Mouse (Mus musculus): ENCODE results near the gene Scaf1. TPM values are rescaled to one million over a fixed set of nuclear protein-coding genes. Genes with fewer than 3 reads are reported as not detected.
"Not testable (repeated sequence)": the region's sequence is repeated elsewhere in the genome, so short reads cannot be mapped to it uniquely, and the experiment has no call there.

Gene Scaf1
- total RNA-seq, 1 experiment from 2014 or later = 17.0 TPM

DNA sequence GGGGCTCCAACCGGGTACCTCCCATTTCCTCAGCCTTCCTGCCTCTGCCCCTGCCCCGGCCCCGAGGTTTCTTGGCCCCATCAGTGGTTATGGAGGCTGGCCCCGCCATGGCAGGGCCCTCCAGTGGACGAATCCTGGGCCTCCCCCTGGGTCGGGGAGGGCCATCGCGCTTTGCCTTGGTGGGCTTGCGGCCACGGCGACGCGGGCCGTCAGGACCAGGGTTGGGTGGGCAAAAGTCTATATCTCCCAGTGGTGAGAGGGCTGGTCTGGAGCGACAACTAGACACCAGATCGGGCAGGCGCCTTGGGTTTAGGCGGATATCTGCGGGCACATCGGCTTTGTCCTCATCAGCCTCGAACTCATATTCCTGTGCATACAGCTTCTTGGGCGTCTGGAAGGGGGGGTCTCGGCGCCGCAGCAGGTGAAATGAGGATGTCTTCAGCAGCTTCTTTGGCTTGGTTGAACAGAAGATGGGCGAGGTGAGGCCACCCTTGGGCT, 30.7 kb upstream of the Scaf1 start:
- no peak for ATAC-seq (replicated peaks; ENCODE audit: low read depth, poor library complexity, severe bottlenecking)

DNA sequence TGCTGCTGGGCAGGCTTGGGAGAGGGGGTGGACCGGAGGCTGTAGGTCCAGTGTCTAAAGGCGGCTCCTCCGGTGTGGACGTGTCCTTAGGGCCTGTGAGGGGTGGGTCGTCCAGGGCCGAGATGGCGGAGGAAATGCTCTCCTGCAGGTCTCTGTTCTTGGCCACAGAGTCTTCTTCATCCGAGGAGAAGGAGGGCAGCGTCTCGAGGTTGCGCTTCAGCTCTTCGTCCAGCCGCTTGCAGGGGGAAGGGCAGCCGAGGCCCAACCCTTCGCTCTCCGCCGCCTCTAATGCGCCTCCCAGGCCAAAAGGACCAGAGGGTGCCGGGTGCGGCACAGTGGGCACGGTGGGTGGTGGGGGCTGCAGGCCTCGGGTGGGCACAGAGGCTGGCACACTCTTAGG, 29.6 kb upstream of the Scaf1 start:
- no peak for ATAC-seq (replicated peaks; ENCODE audit: low read depth, poor library complexity, severe bottlenecking)

DNA sequence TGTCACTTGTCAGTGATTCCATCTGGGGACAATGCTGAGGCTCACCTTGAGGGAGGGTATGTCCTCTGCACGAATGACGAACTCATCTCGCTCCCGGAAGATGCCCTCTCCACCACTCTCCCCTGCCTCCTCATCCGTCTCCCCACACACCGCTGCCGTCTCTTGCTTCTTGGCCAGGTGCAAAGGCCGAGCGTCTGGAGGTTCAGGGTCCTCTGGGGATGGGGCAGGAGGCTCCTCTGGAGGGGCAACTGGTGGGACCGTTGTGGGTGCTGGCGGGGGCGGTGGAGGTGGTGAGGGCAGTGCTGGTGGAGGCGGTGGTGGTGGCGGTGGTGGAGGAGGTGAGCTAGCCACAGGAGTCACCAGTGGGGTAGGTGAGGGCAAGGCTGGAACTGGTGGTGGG, 27.1 kb upstream of the Scaf1 start:
- no peak for ATAC-seq (replicated peaks; ENCODE audit: low read depth, poor library complexity, severe bottlenecking)

DNA sequence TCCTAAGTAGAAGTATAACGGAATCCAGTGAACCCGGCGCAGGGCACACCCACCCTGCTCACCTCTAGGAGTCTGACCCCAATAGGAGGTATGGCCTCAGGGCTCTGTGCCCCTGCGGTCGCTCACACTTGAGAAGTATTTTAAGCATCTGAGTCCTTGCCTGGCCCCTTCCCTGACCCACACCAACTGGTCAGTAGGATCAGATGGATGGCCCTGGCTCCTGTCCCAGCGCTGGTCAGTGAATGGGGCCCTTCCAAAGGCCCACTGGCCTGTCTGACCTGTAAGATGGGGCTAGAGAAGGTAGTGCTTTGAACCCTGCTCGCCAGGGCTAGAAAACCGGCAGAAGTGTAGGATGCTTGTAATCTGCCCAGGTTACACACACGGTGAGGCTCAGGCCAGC, 24.7 kb upstream of the Scaf1 start:
- no peak for ATAC-seq (replicated peaks; ENCODE audit: low read depth, poor library complexity, severe bottlenecking)

DNA sequence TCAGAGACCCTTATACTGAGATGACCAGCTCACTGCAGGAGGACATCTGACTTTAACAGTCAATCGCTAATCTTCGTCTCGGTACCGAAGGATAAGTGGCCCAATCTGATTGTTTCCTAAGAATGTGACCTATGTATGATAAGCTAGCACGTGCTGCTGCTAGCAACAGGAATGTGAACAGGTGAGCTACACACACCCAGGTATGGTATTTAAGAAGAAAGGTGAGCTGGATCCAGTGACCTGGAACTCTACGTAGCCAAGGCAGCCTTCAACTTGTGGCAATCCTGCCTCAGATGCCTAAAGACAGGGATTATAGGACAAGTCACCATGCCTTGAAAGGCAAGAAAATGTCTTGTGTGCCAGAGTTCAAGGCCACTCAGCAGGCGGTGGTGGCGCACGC, 22.2 kb upstream of the Scaf1 start:
- ATAC-seq (replicated peaks; ENCODE audit: low read depth, poor library complexity, severe bottlenecking) = no peak

DNA sequence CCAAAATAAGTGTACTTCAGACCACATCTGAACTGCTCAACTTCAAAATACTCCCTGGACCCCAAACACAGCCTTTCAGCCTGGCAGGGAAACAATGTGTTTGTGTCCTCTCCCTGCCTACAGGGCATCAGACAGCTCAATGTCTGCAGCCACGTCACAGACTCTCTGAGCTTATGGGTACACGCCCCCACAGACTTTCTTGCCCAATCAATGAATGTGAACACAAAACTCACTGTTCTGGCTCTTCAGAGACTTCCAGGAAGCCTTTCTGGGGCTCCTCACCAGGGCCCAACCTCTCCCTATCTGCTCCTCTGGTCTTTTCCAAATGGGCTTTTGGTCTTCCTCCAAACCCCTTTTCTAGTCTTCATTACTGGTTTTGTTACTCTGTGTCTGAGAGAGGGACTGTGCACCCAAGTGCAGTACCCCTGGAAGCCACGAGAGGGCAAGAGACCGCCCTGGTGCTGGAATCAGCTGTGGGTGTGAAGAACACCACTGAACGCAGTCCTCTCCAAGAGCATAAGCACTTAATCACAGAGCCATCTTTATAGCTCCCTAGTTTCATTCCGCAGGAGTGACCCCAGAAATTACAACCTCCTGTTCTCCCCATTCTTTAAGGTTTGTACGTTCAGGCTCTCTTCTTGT, 21.7 kb upstream of the Scaf1 start:
- peak; percentile 88 for ATAC-seq (replicated peaks; ENCODE audit: low read depth, poor library complexity, severe bottlenecking)

DNA sequence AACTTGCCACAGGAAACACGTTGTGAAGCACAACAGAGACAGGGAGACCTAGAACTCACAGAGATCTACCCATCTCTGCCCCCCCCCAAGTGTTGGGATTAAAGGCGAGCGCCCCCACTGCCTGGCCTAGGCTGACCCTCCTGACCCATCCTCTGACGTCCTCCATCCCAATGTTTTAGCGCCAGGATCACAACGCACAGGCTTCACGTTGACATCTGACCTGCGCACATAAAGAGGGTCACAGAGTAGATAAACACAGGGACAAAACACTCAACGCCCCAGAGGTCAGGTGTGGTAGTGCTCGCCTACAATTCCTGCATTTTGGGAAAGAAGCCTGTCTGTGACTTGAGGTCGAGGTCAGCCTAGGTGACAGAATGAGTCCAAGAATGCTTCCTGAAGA, 20.5 kb upstream of the Scaf1 start:
- no peak for ATAC-seq (replicated peaks; ENCODE audit: low read depth, poor library complexity, severe bottlenecking)

GRCm38 (mm10) chr7:45035631-45036030, 19.5 kb upstream of the Scaf1 start:
- no peak for ATAC-seq (replicated peaks; ENCODE audit: low read depth, poor library complexity, severe bottlenecking)

DNA sequence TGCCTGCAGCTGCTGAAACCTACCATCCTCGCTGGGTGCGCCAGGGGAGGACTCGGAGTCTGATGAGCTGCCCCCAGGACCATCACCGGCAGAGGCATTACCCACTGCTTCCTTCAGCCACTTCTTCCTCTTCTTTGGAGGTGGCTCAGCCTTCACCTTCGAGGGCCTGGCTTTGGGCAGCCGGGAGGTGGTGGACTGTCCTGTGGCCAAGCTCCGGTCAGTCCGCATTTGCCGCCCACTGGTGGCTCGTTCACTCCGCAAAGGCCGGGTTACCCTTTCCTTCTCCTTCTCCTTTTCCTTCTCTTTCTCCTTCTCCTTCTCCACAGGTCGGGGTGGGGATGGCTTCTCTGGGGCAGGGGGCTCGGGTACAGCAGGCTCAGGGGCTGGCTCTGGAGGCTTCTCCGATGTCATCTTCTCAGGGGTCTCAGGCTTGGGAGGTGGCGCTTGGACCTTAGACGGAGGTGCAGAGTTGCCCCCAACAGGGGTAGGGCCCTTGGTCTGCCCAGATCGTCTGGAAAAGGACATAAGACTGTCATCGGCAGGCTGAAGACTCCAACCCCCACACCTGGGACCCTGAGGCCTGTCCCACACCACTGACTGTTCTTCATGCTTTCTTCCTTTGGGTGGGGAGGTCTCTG, 17.7 kb upstream of the Scaf1 start:
- no peak for ATAC-seq (replicated peaks; ENCODE audit: low read depth, poor library complexity, severe bottlenecking)

GRCm38 (mm10) chr7:45030857-45031256, 14.7 kb upstream of the Scaf1 start:
- no peak for ATAC-seq (replicated peaks; ENCODE audit: low read depth, poor library complexity, severe bottlenecking)

DNA sequence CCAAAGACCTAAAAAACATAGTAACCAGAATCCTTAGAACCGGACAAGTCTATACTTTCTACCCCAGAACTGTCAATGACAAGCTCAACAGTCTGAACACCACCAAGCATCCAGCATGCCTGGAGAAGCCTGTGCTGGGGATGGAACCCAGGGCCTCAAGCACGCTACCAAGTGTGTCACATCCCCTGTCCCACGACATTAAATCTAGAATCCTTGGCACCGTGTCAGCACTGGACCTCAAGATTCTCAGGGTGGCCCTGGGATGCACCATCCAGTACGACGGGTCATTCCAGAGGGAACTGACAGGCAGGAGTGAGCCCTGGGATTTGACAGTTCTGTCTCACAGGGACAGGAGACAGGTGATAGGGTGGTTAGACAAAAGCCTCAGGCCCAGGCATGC, 13.8 kb upstream of the Scaf1 start:
- ATAC-seq (replicated peaks; ENCODE audit: low read depth, poor library complexity, severe bottlenecking) = no peak

DNA sequence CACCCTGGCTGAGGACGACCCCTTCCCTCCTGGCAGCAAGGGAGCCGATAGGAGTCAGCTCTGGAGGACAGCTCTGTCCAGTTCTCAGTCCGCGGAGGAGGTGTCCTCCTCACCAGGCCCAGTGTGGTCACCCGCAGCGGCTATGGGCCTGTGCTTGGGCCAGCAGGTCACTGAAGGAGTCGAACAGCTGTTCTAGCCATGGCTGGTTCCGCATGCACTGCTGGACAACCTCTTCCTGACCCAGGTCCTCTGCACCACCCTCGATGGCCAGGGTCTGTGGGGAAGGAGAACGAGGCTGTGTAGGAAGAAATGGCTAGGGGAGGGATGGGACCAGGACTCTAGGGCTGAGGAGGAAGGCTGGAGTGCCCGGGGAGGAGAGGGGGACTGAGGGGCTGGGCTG, 12.2 kb upstream of the Scaf1 start:
- no peak for ATAC-seq (replicated peaks; ENCODE audit: low read depth, poor library complexity, severe bottlenecking)

DNA sequence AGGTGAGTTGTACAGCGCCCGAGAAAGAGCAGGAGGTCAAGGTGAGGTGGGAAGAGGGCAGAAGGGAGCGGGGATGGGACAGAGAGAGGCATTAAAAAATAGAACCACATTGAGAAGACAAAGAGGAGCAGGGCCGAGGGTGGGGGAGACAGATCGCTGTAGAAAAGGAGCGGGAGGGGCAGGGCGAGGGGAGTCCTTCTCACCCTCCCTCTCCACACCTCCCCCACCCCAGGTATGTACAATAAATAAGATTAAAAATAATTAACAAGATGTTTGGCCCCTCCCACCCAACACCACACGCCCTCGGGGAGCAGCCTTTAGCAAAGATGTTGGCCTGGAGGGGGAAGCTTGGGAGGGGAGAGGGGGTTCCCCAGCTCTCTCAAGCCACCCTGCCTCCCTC, 11.6 kb upstream of the Scaf1 start:
- no peak for ATAC-seq (replicated peaks; ENCODE audit: low read depth, poor library complexity, severe bottlenecking)

- no peak for ATAC-seq (replicated peaks; ENCODE audit: low read depth, poor library complexity, severe bottlenecking)
Measured at GRCm38 (mm10) chr7:45026256-45026655, 10.1 kb upstream of the Scaf1 start.

DNA sequence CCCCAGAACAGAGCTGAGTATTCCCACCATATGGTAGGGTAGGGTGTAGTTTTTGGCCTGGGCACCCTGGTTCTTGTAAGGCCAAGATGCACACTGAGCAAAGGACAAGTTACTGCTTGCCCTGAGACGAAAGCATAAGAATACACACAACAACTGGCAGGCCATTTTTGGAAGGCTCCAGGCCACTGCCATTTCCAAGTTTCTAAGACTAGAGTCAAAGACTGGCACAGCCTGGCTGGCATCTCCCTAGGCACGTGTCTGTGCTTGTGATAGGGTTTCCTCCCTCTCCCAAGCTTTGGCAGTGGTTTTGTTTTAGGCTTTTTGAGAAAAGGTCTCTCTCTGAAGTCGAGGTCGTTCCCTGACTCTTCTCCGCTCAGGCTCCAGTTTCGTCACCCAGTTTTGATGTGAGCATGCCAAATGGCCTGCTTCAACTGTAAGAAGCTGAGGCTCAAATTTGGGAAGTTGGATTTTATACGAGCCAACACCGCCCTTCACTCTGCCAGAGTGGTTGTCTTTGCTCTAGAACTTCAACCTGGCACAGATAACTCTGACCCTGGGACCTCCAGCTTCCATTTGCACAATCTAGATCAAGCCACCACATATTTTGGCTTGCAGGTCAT, 9.5 kb upstream of the Scaf1 start:
- ATAC-seq (replicated peaks; ENCODE audit: low read depth, poor library complexity, severe bottlenecking) = no peak

GRCm38 (mm10) chr7:45024281-45025248, 8.4 kb upstream of the Scaf1 start:
- no peak for ATAC-seq (replicated peaks; ENCODE audit: low read depth, poor library complexity, severe bottlenecking)

- not testable (repeated sequence) for ATAC-seq (replicated peaks; ENCODE audit: low read depth, poor library complexity, severe bottlenecking)
Measured at GRCm38 (mm10) chr7:45023711-45024110, 7.5 kb upstream of the Scaf1 start.

DNA sequence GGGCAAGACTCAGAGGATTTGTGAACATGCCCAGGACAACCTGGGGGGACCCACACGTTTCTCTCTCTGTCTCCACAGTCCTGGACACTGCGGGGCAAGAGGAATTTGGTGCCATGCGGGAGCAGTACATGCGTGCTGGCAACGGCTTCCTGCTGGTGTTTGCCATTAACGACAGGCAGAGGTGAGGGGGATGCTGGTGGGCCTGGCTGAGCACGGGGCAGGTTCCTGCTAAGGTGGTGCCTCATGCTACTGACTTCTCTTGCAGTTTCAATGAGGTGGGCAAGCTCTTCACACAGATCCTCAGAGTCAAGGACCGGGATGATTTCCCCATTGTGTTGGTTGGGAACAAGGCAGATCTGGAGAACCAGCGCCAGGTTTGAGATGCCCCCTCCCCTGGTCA, 4.1 kb upstream of the Scaf1 start:
- no peak for ATAC-seq (replicated peaks; ENCODE audit: low read depth, poor library complexity, severe bottlenecking)

DNA sequence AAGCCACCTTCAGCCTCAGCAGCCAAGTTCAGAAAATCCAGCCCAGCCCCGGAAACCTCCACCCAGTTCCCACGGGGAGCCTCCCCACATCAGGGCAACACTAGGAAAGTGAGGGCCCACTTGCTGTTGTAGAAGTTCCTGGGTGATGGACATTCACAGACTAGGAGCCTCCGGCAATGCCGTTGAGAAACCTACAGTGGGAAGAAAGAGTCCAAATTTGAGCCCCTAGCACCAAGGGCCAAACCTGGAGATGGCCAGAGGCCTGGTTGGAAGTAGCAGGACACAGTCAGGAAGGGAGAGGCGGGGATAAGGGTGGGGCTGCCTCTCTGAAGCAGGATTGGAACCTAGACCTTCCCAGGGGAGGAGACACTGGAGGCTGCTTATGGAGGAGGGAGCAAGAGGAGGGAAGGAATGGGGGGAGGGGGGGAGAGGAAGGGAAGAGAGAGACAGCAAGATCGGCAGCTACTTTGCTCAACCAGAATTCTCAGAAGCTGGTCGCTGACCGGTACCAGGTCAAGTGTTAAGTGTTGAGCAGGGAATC, 2.9 kb upstream of the Scaf1 start:
- ATAC-seq (replicated peaks; ENCODE audit: low read depth, poor library complexity, severe bottlenecking) = no peak
